Mouse (Mus musculus): Measurements from ENCODE around the gene Vezf1. TPM values are rescaled to one million over a fixed set of nuclear protein-coding genes. Genes with fewer than 3 reads are reported as not detected.

Vezf1 gene
- polyA plus RNA-seq, 1 experiment from 2014 or later = 18.4 TPM

DNA sequence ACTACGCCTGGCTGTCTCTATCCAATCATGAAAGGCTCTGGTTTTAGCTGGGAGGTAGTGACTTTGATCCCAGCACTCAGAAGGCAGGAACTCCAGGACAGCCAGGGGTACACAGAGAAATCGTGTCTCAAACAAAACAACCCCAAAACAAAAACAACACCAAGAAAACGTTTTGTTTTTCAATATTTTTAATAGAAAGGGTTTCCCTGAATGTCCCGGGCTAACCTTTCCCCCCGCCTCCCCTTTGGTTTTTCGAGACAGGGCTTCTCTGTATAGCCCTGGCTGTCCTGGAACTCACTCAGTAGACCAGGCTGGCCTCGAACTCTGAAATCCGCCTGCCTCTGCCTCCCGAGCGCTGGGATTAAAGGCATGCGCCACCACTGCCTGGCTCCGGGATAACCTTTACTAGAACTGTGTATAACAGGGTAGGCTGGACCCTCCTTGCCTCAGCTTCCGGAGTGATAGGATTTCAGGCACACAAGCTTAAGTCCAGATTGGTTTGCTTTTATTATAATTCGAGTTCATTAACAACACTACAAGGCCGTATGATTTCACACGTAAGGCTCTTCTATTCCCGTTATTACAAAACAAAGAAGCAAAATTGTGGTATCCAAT, 21.6 kb upstream of the Vezf1 start:
- Histone ChIP-seq H3K27ac (peak overlapping the region; percentile 86), H3K79me2 (ENCODE audit: inconsistent target) (peaks cover 54% of the 10 kb centered on the region), H3K4me3 (ENCODE audit: inconsistent target) (peak overlapping the region; percentile 63), H3K36me3 (ENCODE audit: inconsistent target) (peaks cover 12% of the 10 kb centered on the region; the same call in 1 of the 2 replicates)
- 48% methylated on average over 17 of the region's 17 CpGs for WGBS (ENCODE audit: missing documents)

DNA sequence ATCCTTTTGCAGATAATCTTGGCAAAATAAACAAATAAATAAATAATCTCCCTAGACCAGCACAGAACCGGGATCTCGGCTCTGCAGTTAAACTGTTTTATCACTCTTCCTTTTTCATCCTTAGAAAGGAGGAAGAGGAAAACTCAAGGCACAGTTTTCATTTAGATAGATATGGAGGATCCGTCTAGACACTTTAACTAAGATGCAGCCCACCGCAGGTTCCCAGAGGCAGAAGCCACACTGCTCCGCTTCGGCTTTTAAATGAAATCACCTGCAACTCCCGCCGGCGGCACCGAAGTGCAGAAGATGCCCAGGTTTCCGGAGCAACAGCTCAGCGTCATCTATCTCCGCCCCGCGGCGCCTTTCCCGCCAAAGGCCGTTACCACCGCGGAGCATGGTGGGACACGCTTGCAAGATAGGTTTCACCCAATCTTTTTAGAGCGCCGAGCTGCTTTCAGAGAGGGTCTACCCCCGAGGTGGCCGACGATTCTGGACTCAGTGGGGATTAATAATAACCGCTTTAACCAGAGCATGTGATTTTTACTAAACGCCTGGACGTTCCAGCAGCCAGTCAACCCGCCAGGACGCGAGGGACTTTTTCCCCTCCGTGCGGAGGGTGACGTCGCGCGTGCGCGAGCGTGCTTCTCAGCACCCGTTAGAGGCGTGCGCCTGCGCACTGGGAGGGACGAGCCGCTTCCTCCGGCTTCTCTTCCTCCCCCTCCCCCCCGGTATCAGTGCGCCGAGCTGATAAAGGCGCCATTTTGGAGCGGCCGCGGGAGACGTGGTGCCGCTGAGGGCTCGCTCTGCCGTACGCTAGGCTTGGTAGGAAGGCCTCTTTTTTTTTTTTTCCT, 20.9 kb upstream of the Vezf1 start, which contains the start of gene Srsf1:
TSS of gene Srsf1 (plus strand) at position 430 of the 851 bp plus-strand sequence.
- peaks cover 60% of the 10 kb centered on the region for H3K79me2 ChIP-seq (ENCODE audit: inconsistent target)
- peak within 1 kb of the TSS; percentile 63 for H3K4me3 ChIP-seq (ENCODE audit: inconsistent target)
- H3K36me3 ChIP-seq (ENCODE audit: inconsistent target) = peaks cover 12% of the 10 kb centered on the region; the same call in 1 of the 2 replicates
- H3K27ac ChIP-seq = peak within 1 kb of the TSS; percentile 86
- 1% methylated on average over 60 of the region's 60 CpGs for WGBS (ENCODE audit: missing documents)

DNA sequence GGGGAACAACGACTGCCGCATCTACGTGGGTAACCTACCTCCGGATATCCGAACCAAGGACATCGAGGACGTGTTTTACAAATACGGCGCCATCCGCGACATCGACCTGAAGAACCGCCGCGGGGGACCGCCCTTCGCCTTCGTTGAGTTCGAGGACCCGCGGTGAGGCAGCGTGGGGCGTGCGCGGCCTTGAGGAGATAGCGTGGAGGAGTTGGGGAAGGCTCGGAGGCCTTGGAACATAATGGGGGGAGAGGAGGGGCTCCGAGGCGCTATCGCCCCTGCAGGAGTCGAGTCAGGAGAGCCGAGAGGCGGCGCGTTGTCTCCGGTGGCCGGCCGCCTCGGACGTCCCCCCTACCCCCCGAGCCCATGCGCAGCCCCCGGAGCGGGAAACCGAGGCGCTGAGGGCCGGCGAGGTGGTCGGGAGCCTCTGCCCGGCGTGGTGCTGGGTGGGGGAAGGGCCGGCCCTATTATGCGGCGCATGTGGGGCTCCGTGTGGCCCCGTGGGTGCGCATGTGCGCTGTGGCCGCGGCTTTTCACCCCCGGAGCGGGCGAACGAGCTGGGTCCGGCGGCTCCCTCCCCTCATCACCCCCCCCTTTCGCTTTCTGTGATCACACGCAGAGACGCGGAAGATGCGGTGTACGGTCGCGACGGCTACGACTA, 20.1 kb upstream of the Vezf1 start:
- H3K4me3 ChIP-seq (ENCODE audit: inconsistent target) = peak overlapping the region; percentile 63
- H3K27ac ChIP-seq = peak overlapping the region; percentile 86
- WGBS (ENCODE audit: missing documents) = 2% methylated on average over 59 of the region's 76 CpGs
- peaks cover 60% of the 10 kb centered on the region for H3K79me2 ChIP-seq (ENCODE audit: inconsistent target)
- peaks cover 12% of the 10 kb centered on the region; the same call in 1 of the 2 replicates for H3K36me3 ChIP-seq (ENCODE audit: inconsistent target)

DNA sequence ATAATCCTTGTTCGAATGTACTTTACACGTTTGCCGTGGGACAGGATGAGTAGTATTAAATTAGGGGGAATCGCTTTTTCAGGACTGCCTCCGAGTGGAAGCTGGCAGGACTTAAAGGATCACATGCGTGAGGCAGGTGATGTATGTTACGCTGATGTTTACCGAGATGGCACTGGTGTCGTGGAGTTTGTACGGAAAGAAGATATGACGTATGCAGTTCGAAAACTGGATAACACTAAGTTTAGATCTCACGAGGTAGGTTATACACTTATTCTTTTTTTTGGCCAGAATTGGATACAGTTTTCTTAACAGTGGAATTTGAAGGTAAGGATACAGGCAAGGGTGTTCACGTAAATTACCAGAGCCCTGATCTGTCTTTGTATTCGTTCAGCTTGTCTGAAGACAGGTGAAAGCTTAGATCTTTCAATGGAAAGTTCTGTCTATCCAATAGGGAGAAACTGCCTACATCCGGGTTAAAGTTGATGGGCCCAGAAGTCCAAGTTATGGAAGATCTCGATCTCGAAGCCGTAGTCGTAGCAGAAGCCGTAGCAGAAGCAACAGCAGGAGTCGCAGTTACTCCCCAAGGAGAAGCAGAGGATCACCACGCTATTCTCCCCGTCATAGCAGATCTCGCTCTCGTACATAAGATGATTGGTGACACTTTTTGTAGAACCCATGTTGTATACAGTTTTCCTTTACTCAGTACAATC, 19.0 kb upstream of the Vezf1 start:
- peaks cover 60% of the 10 kb centered on the region for H3K79me2 ChIP-seq (ENCODE audit: inconsistent target)
- 22% methylated on average over 26 of the region's 26 CpGs for WGBS (ENCODE audit: missing documents)
- H3K36me3 ChIP-seq (ENCODE audit: inconsistent target) = peaks cover 12% of the 10 kb centered on the region; the same call in 1 of the 2 replicates
- H3K4me3 ChIP-seq (ENCODE audit: inconsistent target) = peak overlapping the region; percentile 63
- H3K27ac ChIP-seq = no peak overlapping the region

DNA sequence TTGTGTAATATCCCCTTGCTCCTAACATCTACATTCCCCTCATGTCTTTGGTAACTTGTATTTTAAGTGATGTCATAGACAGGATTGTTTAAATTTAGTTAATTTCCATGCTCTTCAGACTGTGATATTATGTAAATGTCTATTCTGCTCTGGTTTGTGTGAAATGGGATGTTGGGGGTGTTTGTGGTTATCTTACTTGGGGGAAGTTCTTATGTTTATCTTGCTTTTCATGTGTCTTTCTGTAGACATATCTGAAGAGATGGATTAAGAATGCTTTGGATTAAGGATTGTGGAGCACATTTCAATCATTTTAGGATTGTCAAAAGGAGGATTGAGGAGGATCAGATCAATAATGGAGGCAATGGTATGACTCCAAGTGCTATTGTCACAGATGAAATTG, 18.3 kb upstream of the Vezf1 start:
- Histone ChIP-seq H3K36me3 (ENCODE audit: inconsistent target) (peaks cover 12% of the 10 kb centered on the region; the same call in 1 of the 2 replicates), H3K4me3 (ENCODE audit: inconsistent target) (peak overlapping the region; percentile 63; the same call in 1 of the 2 replicates), H3K27ac (no peak overlapping the region), H3K79me2 (ENCODE audit: inconsistent target) (peaks cover 57% of the 10 kb centered on the region)

DNA sequence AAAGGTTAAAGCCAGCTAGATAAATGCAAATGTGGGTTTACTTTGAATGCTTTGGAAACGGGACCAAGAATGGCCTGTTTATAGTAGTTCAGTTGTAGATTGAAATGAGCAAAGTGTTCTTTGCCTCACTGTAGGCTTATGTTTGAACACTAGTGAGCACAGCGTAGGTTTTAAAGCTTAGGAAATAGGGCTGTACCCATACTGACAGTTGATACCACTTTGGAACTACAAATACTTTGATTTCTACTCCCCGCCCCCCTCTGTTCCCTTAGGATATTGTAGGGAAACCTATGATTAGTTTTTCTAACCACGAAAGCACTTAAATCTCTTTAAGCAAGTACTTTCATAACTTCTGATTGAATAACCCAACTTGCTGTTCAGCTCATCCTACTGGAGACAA, 15.4 kb upstream of the Vezf1 start:
- H3K27ac ChIP-seq = no peak overlapping the region
- no peak overlapping the region for H3K4me3 ChIP-seq (ENCODE audit: inconsistent target)
- H3K36me3 ChIP-seq (ENCODE audit: inconsistent target) = peaks cover 12% of the 10 kb centered on the region; the same call in 1 of the 2 replicates
- WGBS (ENCODE audit: missing documents) = 97% methylated on average over 4 of the region's 4 CpGs
- H3K79me2 ChIP-seq (ENCODE audit: inconsistent target) = peaks cover 36% of the 10 kb centered on the region

DNA sequence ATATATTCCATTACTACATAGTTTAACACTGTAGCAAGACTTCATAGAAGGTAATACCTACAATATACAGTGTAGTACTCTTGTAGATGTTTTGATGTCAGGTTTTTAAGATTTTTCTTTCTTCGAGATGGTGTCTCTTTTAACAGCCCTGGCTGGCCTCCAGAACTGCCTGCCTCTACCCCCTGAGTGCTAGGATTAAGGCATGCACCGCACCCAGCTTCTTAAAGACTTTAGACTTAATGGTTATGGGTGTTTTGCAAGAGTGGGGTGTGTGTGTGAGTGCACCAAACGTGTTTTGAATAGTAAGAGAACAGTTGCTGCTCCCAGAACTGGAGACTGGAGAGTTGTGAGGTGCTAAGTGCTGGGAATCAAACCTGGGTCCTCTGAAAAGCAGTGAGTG, 14.3 kb upstream of the Vezf1 start:
- H3K4me3 ChIP-seq (ENCODE audit: inconsistent target) = no peak overlapping the region
- peaks cover 32% of the 10 kb centered on the region for H3K79me2 ChIP-seq (ENCODE audit: inconsistent target)
- peaks cover 12% of the 10 kb centered on the region; the same call in 1 of the 2 replicates for H3K36me3 ChIP-seq (ENCODE audit: inconsistent target)
- no peak overlapping the region for H3K27ac ChIP-seq
- WGBS (ENCODE audit: missing documents) = 76% methylated on average over 3 of the region's 3 CpGs

DNA sequence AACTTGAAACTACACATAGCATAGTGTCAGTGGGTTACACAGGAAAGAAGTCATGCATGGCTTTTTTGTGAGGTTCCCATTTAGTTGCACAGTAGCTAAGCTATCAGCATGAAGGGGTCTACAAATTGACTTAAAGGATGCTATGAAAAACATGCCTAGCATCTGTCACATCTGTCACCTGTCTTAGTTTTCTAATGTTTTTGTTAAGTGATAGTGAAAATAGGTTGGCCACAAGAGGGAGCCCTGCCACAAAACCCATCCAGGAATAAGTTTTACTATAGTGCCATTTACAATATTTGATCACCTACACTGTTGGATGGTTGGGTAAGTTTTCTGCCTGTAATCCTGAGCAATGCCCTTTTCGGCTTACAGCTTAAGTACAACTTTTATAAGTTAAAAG, 13.5 kb upstream of the Vezf1 start:
- H3K4me3 ChIP-seq (ENCODE audit: inconsistent target) = no peak overlapping the region
- WGBS (ENCODE audit: missing documents) = 68% methylated on average over 1 of the region's 1 CpGs
- peaks cover 12% of the 10 kb centered on the region; the same call in 1 of the 2 replicates for H3K36me3 ChIP-seq (ENCODE audit: inconsistent target)
- peaks cover 24% of the 10 kb centered on the region for H3K79me2 ChIP-seq (ENCODE audit: inconsistent target)
- no peak overlapping the region for H3K27ac ChIP-seq

DNA sequence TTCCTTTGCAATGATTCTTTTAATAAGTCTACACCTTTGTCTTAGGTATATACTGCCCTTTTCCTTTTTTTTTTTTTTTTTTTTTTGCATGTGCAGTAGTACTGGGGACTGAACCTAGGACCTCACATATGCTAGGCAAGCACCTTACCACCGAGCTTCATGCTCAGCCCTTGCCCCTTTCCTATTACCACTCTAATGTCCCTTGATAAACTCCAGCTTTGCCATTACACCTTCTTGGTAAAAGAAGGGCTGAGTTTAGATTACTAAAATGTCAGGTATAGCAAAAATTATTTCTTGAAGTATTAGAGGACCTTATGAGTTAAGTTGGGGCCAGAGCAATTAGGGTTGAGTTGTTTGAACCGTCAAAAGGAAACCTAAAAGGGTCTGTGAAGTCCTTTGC, 12.3 kb upstream of the Vezf1 start:
- H3K4me3 ChIP-seq (ENCODE audit: inconsistent target) = no peak overlapping the region
- H3K27ac ChIP-seq = no peak overlapping the region
- WGBS (ENCODE audit: missing documents) = 70% methylated on average over 2 of the region's 2 CpGs
- H3K79me2 ChIP-seq (ENCODE audit: inconsistent target) = peaks cover 12% of the 10 kb centered on the region
- H3K36me3 ChIP-seq (ENCODE audit: inconsistent target) = peaks cover 5% of the 10 kb centered on the region; the same call in 1 of the 2 replicates

DNA sequence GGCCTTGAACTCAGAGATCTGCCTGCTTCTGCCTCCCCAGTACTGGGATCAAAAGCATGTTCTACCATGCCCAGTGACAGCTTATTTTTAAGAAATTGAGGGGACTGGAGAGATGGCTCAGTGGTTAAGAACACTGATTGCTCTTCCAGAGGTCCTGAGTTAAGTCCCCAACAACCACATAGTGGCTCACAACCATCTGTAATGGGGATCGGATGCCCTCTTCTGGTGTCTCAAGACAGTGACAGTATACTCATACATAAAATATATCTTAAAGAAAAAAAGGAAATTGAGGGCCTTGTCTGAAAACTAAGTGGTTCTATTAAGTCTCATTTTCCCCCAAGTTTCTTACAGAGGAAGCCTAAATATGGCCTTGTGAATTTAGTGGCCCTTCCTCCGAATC, 10.3 kb upstream of the Vezf1 start:
- Histone ChIP-seq H3K27ac (no peak overlapping the region), H3K79me2 (ENCODE audit: inconsistent target) (no peaks in the 10 kb centered on the region), H3K4me3 (ENCODE audit: inconsistent target) (no peak overlapping the region), H3K36me3 (ENCODE audit: inconsistent target) (no peaks in the 10 kb centered on the region)
- WGBS (ENCODE audit: missing documents) = 79% methylated on average over 2 of the region's 2 CpGs

DNA sequence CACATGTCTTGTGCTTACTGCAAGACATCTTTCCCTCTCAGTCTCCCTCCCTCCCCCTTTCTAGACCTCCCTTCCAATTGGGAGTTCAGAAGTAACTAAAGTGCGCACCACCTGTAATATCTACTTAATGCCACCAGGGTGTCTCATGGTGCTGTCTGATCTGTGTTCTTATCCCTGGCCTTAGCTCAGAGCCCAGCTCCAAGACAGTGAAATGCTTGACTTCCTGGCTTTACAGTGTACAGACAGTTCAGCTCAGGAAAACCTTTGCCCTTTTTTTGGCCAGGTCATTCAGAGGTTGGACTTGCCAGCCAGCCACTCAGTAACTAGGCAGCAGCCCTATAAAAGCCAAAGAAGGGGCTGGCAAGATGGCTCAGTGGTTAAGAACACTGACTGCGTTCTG, 8.9 kb upstream of the Vezf1 start:
- no peak overlapping the region for H3K27ac ChIP-seq
- no peaks in the 10 kb centered on the region for H3K79me2 ChIP-seq (ENCODE audit: inconsistent target)
- no peak overlapping the region for H3K4me3 ChIP-seq (ENCODE audit: inconsistent target)
- no peaks in the 10 kb centered on the region for H3K36me3 ChIP-seq (ENCODE audit: inconsistent target)
- 100% methylated on average over 1 of the region's 2 CpGs for WGBS (ENCODE audit: missing documents)

DNA sequence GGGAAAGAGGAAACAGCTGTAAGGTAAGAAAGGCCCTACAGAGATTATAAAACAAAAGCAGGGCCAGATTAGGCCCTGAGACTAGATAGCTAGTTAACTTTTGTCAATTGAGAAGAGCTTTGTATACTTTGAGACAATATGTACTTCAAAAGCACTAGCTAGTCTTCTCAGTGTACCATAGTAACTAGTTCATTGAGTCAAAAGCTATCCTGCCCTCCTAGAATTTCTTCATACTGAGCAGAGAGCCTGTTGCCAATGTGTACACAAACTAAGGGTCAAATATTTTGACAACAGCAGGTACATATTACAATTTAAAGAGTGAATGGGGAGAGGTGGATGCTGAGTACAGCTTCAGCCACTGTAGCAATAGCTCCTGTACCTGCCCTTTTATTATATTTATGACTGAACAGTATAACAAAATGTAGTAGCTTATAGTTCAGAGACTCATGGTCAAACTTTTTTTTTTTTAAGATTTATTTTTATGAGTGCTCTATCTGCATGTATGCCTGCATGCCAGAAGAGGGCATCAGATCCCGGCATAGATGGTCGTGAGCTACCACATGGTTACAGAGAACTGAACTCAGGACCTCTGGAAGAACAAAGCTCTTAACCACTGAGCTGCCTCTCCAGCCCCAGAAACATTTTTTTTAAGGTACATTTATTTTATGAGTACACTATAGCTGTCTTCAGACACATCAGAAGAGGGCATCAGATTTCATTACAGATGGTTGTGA, 6.0 kb upstream of the Vezf1 start:
- H3K27ac ChIP-seq = no peak overlapping the region
- no peaks in the 10 kb centered on the region for H3K79me2 ChIP-seq (ENCODE audit: inconsistent target)
- no peak overlapping the region for H3K4me3 ChIP-seq (ENCODE audit: inconsistent target)
- no peaks in the 10 kb centered on the region for H3K36me3 ChIP-seq (ENCODE audit: inconsistent target)
- WGBS (ENCODE audit: missing documents) = 52% methylated on average over 2 of the region's 2 CpGs

DNA sequence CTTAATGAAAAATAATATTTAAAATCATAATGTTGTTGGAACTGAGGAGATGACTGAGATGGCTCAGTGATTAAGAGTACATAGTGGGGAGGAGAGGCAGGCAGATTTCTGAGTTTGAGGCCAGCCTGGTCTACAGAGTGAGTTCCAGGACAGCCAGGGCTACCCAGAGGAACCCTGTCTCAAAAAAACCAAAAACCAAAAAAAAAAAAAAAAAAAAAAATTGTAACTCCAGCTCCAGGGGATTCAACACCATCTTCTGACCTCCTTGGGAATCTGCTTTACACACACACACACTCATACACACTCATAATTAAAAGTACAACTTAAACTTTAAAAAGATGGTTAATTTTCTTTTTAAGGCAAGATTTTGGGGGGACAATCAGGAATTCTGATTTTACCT, 2.3 kb upstream of the Vezf1 start:
- no peak overlapping the region for H3K27ac ChIP-seq
- H3K36me3 ChIP-seq (ENCODE audit: inconsistent target) = no peaks in the 10 kb centered on the region
- H3K4me3 ChIP-seq (ENCODE audit: inconsistent target) = no peak overlapping the region
- H3K79me2 ChIP-seq (ENCODE audit: inconsistent target) = peaks cover 21% of the 10 kb centered on the region

DNA sequence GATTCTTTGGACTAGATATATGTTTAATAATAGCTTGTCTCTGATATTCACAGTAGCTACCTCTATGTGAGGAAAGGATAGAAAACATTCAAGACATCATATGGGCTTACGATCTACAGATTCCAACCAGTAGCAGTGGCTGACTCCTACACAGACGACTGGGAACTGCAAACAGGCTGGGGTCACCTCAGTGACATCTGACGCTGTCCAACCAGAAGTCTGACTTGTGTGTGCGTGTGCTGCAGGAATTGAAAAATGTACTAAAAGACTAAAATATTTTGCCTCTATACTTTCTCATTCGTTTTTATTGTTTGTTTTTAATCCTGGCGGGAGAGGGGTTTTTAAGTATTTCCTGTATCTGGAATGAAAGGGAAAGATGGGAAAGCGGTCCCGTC, 891 bp upstream of the Vezf1 start:
- H3K36me3 ChIP-seq (ENCODE audit: inconsistent target) = no peaks in the 10 kb centered on the region
- peaks cover 36% of the 10 kb centered on the region for H3K79me2 ChIP-seq (ENCODE audit: inconsistent target)
- H3K4me3 ChIP-seq (ENCODE audit: inconsistent target) = peak overlapping the region; percentile 60
- H3K27ac ChIP-seq = 0 out of 2 replicates have a peak overlapping the region, but pooled peaks have one; percentile 27
- WGBS (ENCODE audit: missing documents) = 12% methylated on average over 8 of the region's 8 CpGs

All from macrophage (primary cell).